Mouse (Mus musculus) testis, postnatal 14 days (tissue): ENCODE results near the gene Il27.
"Not testable (repeated sequence)": the region's sequence is repeated elsewhere in the genome, so short reads cannot be mapped to it uniquely, and the experiment has no call there.

Experiments used
- DNase-seq: peaks from one replicate; pipeline ENCODE4 v3.0.0; 2021; ENCODE audit warnings: low spot score

The Il27 gene

DNA sequence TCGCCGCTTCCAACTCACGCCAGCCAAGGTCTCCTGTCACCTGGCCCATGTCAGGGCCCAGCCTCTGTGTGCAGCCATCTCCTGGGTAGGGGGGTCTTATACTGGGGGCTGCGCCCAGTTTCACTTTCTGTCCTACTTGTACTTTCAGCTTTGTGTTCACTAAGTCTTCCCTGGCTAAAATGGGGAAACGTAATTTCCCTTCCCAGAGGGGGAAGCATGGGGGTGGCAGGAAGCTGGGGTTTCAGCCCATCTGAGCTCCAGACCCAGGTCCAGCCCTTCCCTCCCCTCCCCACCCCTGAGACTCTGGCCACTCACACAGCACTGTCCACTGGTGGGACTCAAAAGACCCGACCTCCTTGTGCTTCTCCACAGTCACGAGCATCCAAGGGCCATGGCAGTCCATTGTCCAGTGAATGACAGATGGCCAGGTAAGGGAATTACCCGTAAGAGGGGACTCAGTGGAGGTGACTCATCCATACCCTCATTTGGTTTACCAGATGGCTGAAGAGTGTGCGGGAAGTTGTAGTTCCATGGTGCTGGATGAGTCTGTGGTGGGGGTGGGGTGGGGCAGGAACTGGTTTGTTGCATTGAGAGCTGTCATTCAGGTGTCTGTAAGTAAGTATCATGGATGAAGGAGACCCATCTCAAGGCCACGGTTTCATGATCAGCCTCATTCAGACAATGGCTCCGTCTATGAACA lies at the start of gene Il27:
TSS of gene Il27 (minus strand) at position 80 of the 700 bp plus-strand sequence.
- no peak for DNase-seq

GRCm38 (mm10) chr7:126644345-126644744 lies 49.6 kb upstream of the Il27 start:
- DNase-seq = no peak

- DNase-seq = not testable (repeated sequence)
Observed at GRCm38 (mm10) chr7:126643244-126643617, 48.5 kb upstream of the Il27 start.

GRCm38 (mm10) chr7:126642545-126643243 lies 48.0 kb upstream of the Il27 start:
- DNase-seq = no peak

GRCm38 (mm10) chr7:126636733-126637520 lies 42.2 kb upstream of the Il27 start:
- DNase-seq = no peak

- DNase-seq = no peak
Observed at GRCm38 (mm10) chr7:126635375-126635774, 40.6 kb upstream of the Il27 start.

GRCm38 (mm10) chr7:126632478-126632877 lies 37.7 kb upstream of the Il27 start:
- DNase-seq = no peak

DNA sequence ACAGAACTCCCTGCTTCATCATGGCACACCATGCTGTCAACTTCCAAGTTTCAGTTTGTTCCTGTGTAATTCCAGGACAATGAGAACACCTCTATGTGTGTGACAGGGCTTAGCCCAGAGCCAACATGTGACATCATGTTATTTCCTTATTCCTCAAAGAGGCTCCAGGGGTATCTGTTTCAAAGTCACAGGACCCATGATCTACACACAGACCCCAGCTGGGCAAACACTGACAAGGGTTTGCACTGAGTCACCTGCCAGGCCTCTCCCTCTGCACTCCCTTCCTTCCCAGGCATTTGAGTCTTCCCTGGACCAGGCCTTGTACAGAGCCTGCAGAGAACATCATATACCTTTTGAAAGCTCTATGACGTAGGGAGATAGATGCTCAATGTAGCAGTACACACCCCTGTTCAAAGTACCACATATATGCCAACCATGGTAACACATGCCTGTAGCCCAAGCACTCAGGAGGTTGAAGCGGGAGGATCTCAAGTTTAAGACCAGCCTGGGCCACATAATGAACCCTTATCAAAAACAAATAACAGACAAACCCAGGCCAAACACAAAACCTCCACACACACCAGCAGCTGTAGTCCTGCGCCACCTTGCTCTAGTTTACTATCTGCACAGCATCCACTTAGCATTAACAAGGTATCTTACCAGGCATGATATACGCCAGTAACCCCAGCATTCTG lies 36.2 kb upstream of the Il27 start, which contains the start of gene Nupr1:
TSS of gene Nupr1 (minus strand) at position 38 of the 695 bp plus-strand sequence.
- no peak for DNase-seq

DNA sequence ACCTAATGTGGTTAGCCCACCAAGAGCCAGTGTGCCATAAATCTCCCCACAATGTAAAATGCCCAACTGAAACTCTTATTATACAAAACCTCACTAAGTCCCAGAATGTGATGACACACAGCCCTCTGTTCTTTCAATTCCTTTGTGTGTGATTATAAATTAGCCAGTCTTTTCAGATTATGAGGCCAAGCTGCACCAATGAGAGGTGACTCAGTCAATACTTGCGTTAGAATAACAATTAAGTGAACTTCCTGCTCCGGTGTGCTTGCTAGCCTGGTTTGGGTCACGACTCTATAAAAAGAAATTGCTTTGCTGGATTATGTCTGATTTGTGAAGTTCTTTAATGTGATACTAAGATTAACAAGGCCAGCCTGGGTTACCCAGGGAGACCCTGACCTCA lies 35.2 kb upstream of the Il27 start:
- no peak for DNase-seq

DNA sequence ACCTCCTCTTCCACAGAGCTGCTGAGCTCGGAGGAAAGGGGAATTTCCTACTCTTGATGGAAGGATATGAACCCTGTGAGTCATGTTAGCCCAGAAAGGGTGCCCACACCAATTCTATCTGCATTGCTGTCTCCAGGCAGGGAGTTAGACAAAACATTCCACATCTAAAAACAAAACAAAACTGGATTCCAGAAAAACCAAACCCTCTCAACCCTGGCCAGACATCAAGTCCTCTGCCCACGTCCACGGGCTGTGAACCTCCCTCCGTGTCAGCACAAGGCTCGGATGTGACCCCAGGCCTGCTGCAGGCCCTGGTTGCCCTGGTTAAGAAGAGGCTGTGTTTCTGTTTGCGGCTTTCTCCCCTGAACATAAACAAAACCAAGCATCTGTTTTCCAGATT lies 33.4 kb upstream of the Il27 start:
- no peak for DNase-seq

DNA sequence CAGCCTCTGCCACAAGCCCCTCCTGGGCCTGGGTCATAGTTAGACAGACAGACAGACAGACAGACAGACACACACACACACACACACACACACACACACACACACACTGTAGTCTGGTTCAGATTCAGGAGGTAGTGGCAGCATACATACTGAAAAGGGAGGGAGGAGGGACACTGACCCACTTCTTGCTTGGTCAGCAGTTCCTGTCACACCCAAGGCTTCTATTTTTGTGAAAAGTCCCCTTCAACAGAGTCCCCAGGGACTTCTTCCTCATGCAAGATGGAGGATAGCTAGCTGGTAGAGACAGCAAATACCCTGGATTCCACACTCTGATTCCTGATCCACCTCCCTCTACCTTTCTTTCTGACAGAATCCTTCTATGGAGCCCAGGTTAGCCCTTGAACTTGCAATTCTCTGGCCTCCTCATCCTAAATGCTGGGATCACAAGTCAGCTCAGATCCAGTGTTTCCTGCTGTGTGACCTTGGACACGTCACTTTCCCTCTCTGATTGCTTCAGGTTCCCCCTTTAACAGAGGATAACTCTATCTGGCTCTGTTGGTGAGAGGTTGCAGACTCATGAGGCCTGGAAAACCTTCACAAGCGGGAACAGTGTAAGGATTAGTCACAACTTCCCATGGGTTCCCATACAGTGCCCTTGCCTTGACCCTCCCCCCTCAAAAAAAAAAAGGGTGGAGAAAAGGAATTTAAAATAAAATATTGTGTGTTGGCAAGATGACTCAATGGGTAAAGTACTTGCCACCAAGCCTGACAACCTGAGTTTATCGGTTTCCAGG lies 31.3 kb upstream of the Il27 start:
- no peak for DNase-seq

- peak; percentile 72 for DNase-seq
Observed at GRCm38 (mm10) chr7:126625369-126625768, 30.6 kb upstream of the Il27 start.

- no peak for DNase-seq
Observed at GRCm38 (mm10) chr7:126624774-126625173, 30.0 kb upstream of the Il27 start.

DNA sequence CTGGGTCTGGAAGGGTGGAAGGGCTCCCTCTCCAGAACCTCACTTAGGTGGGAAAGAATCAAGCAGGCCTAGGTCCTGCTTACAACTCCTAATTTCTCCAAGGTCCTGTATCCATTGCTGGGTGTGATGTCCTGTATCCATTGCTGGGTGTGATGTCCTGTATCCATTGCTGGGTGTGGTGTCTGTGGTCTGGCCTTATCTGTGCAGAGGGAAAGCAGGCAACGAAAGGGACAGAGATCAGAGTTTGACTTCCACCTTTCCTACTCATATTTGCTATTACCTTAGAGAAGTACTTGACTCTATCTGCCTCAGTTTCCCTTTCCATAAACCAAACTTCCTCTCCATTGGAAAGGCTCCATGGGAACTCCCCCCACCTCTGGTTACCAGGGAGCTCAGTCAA lies 28.6 kb upstream of the Il27 start:
- DNase-seq = no peak

GRCm38 (mm10) chr7:126621452-126622359 lies 27.0 kb upstream of the Il27 start:
- no peak for DNase-seq

DNA sequence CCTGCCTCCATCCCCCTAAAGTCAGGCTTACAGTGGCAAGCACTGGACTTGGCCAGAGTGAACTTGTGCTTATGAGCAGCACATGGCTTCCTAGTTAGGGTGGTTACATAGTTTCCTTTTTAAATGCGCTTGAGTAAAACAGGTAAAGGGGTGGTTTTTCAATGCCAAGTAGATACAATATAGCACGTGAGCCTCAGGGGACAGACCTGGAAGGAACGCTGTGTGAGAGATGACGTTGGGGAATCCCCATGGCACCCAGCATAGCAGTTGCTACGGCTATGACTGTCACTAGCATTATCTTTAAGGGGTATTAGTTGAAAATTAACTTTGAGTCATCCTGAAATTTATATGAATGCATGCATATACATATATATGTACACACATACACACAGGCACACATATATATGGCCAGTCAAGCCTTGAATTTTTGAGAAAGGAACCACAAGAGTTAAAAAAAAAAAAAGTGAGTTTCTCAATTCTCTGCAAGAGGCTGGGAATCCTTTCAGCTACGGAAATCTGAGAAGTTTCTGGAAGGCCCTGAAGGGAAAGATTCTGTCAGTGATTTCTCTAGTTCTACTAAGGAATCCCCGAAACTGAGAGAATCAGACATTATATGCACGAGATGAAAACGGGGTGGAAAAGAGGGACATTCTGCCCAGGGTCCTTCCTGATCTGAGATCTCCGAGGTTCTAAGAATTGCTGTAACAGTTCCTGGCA lies 25.0 kb upstream of the Il27 start:
- no peak for DNase-seq

DNA sequence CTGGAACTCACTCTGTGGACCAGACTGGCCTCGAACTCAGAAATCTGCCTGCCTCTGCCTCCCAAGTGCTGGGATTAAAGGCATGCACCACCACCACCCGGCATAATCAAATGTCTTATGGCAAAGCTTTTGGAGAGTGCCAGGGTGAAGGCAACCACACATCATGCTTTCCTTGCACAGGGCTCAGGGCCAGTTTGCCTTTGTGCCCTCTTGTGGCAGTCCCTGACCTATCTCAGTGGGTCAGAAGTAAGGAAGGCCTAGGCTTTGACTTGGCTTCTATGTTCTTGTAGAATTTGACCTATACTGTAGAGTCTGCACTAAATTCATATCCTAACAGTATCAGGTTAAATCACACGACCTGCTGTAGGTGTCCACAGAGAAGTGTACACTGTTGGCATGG lies 22.0 kb upstream of the Il27 start:
- no peak for DNase-seq

DNA sequence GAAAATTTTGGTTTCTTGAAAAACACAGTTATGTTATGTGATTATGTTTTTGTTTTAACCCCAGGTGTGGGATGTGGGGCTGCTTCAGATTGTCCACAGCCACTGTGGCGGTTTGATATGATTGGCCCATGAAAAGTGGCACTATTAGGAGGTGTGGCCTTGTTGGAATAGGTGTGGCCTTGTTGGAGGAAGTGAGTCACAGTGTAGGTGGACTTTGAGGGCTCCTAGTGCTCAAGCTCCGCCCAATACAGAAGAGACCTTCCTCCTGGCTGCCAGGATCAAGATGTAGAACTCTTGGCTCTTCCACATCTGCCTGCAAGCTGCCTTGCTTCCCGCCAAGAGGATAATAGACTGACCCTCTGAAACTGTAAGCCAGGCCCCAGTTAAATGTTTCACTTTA lies 18.0 kb upstream of the Il27 start:
- no peak for DNase-seq

DNA sequence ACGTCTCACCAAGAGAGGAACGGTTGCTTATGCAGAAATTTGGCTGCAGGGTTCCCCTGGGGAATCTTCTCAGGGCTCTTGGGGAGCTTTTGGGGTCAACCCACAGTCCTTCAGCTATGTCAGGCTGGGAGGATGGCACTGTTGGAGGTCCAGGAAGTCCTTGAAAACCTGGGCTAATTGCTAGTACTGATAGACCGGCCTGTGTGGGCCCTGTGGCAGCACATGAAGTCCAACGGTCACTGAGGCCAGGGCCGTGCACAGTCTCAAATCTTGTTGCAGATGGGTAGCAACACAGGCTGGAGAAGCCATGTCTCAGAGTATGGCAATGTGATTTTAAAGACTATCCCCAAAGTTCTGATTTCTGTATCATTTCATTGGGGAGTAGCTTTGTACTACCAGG lies 13.1 kb upstream of the Il27 start:
- no peak for DNase-seq

GRCm38 (mm10) chr7:126607064-126607463 lies 12.3 kb upstream of the Il27 start:
- DNase-seq = no peak
